Mouse (Mus musculus): Measurements from ENCODE around the gene Spata33.
"Not testable (repeated sequence)": the region's sequence is repeated elsewhere in the genome, so short reads cannot be mapped to it uniquely, and the experiment has no call there.

The Spata33 gene

GRCm38 (mm10) chr8:123212321-123213117, at the start of gene Spata33, which contains the start of gene Chmp1a:
Gene Spata33, plus strand, starts transcription at chr8:123212832.
Gene Chmp1a, minus strand, starts transcription at chr8:123212763.
- peak; percentile 93 for DNase-seq (ENCODE audit: low read depth, low spot score)

DNA sequence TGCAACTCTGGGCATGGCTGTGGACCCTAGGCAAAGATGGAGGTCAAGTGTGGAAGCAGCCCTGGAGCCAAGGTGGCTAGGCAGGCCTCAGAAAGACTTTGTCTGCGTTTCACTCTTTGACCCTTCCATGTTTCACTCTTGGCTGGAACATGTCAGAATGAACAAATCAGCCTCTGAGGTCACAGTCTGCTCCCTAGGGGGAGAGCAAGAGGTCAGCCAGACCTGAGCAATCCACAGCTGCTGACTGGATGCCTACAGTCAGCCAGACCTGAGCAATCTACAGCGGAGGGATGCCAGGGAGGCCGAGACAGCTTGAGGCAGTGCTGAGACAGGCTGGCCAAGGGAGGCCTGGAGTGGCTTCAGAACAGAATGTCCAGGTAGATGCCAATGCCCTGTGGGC, 31.2 kb upstream of the Spata33 start:
- peak; percentile 37 for DNase-seq (ENCODE audit: low read depth, low spot score)

DNA sequence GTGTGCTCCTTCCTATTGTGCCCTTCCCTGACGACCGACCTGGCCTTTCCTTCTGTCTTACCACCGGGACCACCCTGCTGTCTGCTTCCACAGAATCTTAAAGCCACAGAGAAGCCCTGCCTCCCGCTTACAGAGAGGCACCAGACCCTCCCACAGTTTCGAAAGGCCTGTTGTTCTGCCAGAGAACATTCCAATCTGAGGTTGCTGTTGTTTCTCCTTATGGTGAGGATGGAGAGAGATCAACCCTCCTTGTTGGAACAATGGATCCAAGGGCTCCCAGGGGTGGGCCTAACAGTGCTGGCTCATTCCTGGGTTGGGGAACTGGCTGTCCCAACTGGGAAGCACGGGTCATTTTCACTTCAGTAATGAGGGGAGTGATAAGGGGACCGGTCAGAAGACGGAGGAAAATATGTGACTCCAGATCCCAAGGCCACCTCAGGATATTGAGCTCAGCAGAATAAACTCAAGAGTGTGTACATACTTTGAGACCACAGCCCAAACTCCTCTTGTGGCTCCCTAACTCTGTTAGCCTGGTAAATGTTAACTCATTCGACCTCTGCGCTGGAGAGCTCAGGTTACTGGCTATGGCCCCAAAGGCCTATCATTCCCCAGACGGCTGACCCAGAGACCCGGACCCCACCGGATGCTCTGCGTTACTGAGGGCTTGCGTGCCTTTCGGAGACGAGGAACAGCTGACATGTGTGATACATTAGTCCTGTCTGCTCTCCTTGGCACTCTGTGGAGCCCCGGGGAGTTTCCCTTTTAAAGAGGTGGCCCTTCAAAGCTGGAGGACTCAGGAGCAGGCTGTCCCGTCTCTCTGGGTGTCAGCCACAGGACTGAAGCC, 26.8 kb upstream of the Spata33 start, which contains the start of gene Dpep1:
TSS of gene Dpep1 (plus strand) at position 677 of the 844 bp plus-strand sequence.
- peak; percentile 60 for DNase-seq (ENCODE audit: low read depth, low spot score)

- DNase-seq (ENCODE audit: low read depth, low spot score), result peak; percentile 59
These were observed 24.6 kb upstream of the Spata33 start for GRCm38 (mm10) chr8:123188006-123188405.

DNA sequence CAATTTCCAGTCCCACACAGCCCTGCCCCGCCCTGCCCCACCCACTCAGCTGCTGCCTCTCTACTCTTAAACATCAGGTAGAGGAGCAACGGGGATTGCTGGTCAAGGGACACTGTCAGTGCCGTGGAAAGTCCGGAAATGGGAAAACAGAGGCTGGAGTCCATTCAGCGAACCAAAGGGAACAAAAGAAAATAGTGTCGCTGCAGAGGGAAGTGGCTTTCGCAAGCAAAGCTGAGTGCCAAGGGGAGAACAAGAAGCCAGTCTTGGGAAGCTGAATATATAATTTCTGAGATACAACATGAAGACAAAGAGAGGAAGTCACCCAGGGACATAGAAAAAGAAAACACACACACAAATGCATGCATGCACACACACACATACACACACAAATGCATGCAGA, 23.8 kb upstream of the Spata33 start:
- no peak for DNase-seq (ENCODE audit: low read depth, low spot score)

DNA sequence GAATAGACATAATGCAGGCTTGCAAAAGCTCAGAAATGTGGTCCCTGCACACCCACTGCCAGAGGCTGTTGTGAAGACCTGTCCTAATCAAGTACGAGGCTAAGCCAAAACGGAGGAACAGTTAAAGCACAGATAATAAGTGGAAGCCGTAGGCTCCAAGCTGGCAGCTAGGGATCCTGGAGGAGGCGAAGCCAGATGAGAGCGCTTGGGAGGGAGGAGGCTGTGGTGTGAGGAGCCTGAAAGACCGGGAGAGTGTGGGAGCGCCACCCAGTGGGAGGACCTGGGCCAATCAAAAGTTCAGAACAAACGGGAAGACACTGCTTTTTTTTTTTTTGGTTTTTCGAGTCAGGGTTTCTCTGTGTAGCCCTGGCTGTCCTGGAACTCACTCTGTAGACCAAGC, 22.0 kb upstream of the Spata33 start:
- DNase-seq (ENCODE audit: low read depth, low spot score), result peak; percentile 78

GRCm38 (mm10) chr8:123191908-123192307, 20.7 kb upstream of the Spata33 start:
- no peak for DNase-seq (ENCODE audit: low read depth, low spot score)

GRCm38 (mm10) chr8:123193771-123194170, 18.9 kb upstream of the Spata33 start:
- no peak for DNase-seq (ENCODE audit: low read depth, low spot score)

DNA sequence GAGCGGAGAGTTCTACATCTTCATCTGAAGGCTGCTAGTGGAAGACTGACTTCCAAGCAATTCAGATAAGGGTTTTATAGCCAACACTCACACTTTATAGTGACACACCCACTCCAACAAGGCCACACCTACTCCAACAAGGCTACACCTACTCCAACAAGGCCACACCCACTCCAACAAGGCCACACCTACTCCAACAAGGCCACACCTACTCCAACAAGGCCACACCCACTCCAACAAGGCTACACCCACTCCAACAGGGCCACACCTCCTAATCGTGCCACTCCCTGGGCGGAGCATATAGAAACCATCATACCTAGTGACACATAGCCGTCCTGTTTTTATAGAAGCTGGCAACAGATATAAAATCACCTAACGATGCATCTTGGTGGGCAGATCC, 15.6 kb upstream of the Spata33 start:
- not testable (repeated sequence) for DNase-seq (ENCODE audit: low read depth, low spot score)

DNA sequence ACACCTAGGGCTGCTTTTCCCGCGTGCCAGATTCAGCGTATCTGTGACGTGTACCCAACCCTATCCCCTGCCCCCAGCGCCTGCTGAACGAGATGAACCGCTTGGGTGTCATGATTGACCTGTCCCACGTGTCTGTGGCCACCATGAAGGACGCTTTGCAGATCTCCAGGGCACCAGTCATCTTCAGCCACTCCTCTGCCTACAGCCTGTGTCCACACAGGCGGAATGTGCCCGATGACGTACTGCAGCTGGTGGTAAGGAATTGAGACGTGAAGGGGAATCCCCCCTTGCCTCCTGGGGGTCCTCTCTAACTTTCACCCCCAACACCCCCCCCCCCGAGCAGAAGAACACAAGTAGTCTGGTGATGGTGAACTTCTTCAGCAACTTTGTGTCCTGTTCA, 12.8 kb upstream of the Spata33 start:
- no peak for DNase-seq (ENCODE audit: low read depth, low spot score)

DNA sequence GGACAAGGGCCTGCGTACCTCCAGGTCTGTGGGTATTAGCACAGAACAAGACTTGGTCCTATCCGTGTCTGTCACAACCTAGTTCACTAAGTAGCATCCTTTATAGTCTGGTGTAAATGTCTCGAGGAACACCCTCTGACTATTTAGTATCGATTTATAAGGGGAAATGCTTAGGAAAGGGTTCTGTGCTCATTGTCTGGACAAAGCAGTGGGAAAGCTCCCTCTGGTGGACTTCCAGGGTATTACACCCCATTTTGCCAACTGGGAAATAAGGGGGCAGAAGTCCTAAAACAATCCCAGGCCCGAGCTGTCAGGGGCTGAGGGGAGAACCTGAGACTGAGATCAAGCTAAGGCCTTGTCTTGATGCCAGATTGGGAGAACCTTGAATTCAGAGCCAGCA, 10.3 kb upstream of the Spata33 start:
- peak; percentile 87 for DNase-seq (ENCODE audit: low read depth, low spot score)

DNA sequence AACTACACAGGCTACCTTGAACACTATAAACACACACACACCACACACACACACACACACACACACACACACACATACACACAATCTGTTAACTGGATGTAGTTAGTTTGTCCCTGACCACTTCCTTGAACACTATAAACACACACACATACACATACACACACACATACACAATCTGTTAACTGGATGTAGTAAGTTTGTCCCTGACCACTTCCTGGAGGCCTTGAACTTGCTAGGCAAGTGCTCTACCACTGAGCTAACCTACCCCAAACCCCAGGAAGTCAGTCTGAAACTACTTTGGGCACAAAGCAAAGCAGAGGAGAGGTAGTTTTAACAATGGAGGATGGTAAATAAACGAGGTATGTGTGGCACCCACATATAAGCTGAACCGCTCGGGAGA, 9.1 kb upstream of the Spata33 start:
- no peak for DNase-seq (ENCODE audit: low read depth, low spot score)

- DNase-seq (ENCODE audit: low read depth, low spot score), result peak; percentile 44
These were observed 756 bp upstream of the Spata33 start for GRCm38 (mm10) chr8:123211876-123212275.

DNA sequence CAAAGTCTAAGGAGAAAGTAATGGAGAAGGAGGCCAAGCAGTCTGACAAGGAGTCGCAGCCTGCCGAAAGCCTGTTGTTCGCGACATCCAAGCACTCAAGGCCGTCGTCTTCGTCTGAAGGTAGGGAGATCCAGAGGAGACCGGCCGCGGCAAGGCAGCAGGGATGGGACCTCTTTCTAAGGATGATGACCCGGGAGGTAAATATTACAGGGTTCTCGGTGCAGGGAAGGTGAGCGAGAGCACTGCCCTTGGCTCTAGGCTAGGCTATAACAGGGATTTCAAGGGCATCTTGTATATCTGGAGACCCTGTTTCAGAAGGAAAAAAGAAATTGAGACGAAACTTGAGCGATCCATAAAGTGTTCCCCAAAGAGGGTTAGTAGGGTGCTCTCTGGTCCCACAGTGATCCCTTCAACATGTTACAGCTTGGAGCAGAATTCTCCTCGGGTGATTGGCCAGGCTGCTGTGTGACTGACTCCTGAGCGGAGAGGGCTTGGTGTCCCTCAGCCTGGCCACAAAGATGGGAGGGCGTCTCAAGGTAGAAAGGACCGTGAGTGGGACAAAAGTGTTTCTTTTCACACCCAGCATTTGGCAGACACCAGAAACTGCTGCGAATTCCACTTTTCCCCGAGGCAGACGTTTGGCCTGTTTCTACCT, 613 bp downstream of the Spata33 start:
- no peak for DNase-seq (ENCODE audit: low read depth, low spot score)

DNA sequence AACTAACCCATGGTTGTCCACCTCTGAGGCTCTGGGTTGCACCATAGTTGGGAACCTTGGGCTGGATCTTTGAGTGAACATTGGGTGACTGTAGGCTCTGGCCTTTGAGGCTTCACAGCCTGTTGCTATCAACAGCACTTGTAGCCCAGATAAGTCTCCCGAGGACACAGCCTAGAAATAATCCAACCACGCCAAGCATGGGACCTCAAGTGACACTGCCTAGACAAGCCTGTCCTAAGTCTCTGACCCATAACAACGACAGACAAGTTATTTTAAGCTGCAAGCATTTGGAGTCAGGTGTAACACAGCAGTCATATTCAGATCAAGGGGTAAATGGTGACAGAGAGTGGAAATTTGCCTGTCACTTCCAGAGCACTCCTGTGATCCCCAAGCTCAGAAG, 2.8 kb downstream of the Spata33 start:
- DNase-seq (ENCODE audit: low read depth, low spot score), result no peak

GRCm38 (mm10) chr8:123220917-123221316, 8.3 kb downstream of the Spata33 start:
- peak; percentile 91 for DNase-seq (ENCODE audit: low read depth, low spot score)

DNA sequence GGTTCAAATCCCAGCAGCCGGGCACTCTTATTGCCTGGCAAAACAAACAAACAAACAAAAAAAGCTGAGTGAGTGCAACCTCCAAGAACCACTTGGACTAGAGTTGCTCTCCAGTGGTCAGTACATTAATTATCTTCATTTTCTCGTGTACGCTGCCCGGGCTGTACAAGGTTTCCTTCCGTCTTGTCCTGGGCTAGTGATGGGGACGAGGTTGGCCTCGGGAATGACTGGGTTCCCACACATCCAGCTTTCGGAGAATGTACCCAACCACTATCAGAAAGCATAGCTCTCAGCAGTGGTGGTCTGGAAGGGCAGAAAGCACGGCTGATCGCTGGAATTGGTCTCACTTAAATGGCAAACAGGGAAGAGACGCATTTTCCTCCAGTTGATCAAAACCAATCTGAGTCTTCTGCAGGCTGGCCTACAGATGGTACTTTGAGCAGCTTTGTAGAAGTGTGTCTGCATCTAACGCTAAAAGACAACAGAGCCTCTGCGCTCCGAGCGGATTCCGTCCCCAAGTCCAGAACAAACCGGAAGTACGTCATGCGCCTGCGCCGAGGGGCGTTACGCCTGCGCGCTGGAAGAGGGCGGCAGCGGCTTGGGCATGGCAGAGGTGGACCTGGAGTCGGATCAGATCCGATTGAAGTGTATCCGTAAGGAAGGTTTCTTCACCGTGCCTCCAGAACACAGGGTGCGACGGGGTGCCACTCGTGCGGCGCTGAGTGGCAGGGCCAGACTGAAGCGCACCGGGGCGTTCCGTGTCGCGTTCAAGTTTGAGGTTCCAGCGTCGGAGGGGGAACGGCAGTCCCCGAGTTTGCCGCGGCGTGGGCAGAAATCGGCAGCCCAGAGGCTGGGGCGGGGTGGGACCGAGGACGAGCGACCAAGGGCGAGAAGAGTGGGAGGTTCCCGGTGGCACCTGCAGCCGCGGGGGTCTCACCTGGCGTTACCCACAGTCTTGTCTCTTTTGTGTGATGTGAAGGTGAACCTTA, 11.9 kb downstream of the Spata33 start, which contains the start of gene Cdk10:
TSS of gene Cdk10 (plus strand) at position 565 of the 989 bp plus-strand sequence.
- DNase-seq (ENCODE audit: low read depth, low spot score), result peak; percentile 94

DNA sequence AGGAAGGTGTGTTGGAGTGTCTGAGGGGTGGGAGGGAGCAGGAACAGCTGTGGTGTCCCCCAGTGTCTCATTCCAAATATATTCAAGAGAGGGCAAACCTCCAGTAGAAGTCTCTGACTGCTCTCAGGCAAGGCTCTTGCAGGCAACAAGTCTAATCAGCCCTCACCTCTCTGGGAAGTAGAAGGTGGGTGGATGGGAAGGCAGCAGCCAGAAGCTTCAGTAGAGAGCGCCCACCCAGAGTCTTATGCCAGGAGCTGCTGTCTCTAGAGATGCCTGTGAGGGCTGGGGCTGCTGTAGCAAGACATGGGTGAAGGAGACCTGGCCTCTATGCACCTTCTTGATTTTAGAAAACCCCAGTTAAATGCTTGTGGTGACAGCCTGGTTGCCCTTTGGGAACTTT, 15.8 kb downstream of the Spata33 start:
- DNase-seq (ENCODE audit: low read depth, low spot score), result no peak

DNA sequence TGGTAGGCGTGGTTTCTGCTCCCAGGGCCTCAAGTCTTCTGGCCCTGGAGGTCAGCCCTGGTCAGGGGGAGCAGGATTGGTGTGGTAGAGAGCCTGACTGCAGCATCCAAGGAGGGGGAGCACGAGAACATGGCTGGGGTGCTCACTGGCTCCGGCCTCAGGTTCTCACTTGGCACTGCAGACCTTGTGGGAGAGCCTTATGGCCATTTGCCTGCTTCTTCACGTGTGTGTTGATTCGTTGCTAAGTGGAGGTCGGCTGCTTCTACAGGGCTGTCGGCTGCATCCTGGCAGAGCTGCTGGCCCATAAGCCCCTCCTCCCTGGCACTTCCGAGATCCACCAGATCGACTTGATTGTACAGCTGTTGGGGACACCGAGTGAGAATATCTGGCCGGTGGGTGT, 17.7 kb downstream of the Spata33 start:
- DNase-seq (ENCODE audit: low read depth, low spot score), result not testable (repeated sequence)

GRCm38 (mm10) chr8:123231742-123232141, 19.1 kb downstream of the Spata33 start:
- no peak for DNase-seq (ENCODE audit: low read depth, low spot score)

DNA sequence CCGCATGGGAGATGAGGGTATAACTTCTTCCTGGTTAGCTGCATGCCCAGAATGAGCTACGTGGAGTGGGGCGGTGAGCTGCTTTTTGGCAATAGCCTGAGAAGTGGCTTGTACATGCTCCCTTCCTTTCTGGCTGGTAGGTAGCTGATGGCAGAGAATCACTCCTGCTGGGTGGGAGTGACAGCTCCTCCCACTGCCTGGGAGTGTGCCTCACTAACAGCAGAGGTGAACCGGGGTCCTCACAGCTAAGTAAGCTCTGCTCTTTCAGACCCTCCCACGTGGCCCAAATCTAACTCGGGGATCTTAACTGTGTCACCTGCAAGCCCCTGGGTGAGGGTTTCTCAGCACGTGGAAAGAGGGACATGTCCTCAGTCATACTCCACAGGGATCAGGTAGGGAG, 19.9 kb downstream of the Spata33 start:
- no peak for DNase-seq (ENCODE audit: low read depth, low spot score)
